Mouse (Mus musculus) kidney, embryonic 16.5 days (tissue): ENCODE measurements around the gene Rln1. TPM values are rescaled to one million over a fixed set of nuclear protein-coding genes. Genes with fewer than 3 reads are reported as not detected.

Experiments
- polyA plus RNA-seq: library from polyadenylated mRNA; unstranded; fragments of >200 nt; fragmentation: Nextera tagmentation; extraction: Ambion mirVana; gene quantifications from 2 replicates; pipeline ENCODE4 v1.2.1, GENCODE M21; 2015

Rln1 gene
- polyA plus RNA-seq, 1 experiment from 2014 or later, result 0.15 TPM

Other genes starting within 250 kb of the Rln1 start
- gene Rcl1, start 233.3 kb downstream of the Rln1 start, polyA plus RNA-seq, result 65.4 and 66.0 TPM in 2 replicates
- gene Jak2, start 82.8 kb downstream of the Rln1 start, polyA plus RNA-seq, result 4.6 and 5.7 TPM in 2 replicates
- gene Insl6, start 9.3 kb downstream of the Rln1 start, polyA plus RNA-seq, result 5.2 and 5.3 TPM in 2 replicates
- 48.6 and 49.1 TPM in 2 replicates for gene Plgrkt, start 32.7 kb upstream of the Rln1 start, polyA plus RNA-seq
- 0.28 and 0.30 TPM in 2 replicates for gene Cd274, start 32.8 kb upstream of the Rln1 start, polyA plus RNA-seq
- gene Pdcd1lg2, start 76.2 kb upstream of the Rln1 start, polyA plus RNA-seq, result not detected in 2 replicates
- gene Ric1, start 187.6 kb upstream of the Rln1 start, polyA plus RNA-seq, result 11.6 and 13.8 TPM in 2 replicates